Comparison of ENCODE assay signal across 11 mouse cellular contexts in the genomic region with DNA sequence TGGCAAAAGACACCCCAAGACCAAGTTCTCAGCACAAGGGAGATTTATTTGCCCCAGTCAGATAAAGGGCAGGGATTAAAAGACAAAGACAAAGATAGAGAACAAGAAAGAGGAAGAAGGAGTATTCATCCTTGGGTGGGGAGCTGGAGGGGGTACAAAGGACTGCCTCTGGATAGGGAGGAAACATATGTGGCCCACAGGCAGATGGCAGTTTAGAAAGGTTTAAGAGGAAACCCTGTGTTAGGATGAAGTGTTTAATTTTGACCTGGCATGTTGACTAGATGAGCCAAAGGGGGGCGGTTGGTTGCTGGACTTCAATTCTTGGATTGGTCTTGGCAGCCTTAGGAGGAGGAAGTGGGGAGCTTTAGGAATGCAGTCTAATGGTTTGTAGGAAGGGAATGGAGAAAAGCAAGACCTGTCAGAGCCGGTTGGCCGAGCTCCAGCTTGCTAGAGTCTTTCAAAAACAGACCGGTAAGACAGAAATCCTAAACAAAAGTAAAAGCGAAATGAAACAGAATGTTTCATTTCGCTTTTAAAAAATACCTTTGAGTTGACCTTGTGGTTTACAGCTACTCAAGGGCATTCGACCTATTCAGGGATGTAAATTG.
DNase-seq lines count a peak whose midpoint lies in the region.
"Had no signal": no experiment of that assay in that cellular context is flagged by ENCODE, and none has a peak within 500 bp of the region (broad histone marks: within the 10 kb centered on the region; RNA-seq: fewer than 3 reads in every experiment).

No protein-coding gene starts in this region.

- DNase-seq in kidney, postnatal 10 days: peak; percentile 33
- no peak for DNase-seq in kidney, adult 11 months
- peak; percentile 12 for DNase-seq in lung, postnatal 36 days
- no peak for DNase-seq in lung, postnatal 10 days
- peak; percentile 33 for DNase-seq in Muller cell, postnatal 12 days (ENCODE audit: inconsistent ontology term)
- DNase-seq in ZHBTc4 (ENCODE audit: low read depth, low spot score): peak; percentile 7
- DNase-seq in spleen, postnatal 4 days (ENCODE audit: low spot score in 2 of 2): no peak
- DNase-seq: gastrocnemius, postnatal 36 days; heart, postnatal 14 days; liver, postnatal 0 days; thymus, adult 18-20 months had no signal

Comparison
In these comparisons a context has a peak if more than half of its experiments do, and no peak if none do; other contexts are left out.
1. DNase-seq: peak in kidney, postnatal 10 days (single experiment), lung, postnatal 36 days (single experiment), Muller cell, postnatal 12 days (single experiment) and ZHBTc4 (single experiment); none in kidney, adult 11 months (single experiment), lung, postnatal 10 days (single experiment) and spleen, postnatal 4 days (0 of 2).